Mouse (Mus musculus): ENCODE data around the gene D10Jhu81e.

- no peak for TF ChIP-seq POLR2A (IDR thresholded peaks at IDR 0.05; ENCODE audit: borderline replicate concordance, extremely low read depth, insufficient read depth, insufficient read length, poor library complexity, severe bottlenecking)
- no peak for TF ChIP-seq CTCF (IDR thresholded peaks at IDR 0.05; ENCODE audit: borderline replicate concordance, extremely low read depth, insufficient read depth, insufficient read length)
These were observed 28.7 kb downstream of the D10Jhu81e start for GRCm38 (mm10) chr10:78140843-78141242.

All from brain, embryonic 14.5 days (tissue).